In the genomic region with DNA sequence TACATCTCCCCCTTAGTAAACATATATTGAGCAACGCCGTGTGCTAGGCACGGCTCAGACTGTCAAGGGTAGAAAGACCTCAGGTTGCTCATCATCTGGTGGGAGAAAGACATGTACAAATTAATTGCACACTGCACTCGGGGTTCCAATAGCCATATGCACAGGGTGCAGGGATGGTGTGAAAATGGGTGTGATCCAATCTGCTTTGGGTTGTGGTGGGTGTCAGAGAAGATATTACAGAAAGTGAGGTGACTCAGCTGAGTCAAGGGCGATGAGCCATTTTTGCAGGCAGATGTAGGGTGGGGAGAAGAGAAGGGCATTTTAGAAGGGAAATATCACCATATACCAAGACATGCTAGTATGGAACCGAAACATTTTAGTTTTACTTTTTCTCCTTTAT, we compare ENCODE assay signal across 18 mouse cellular contexts. TPM values are rescaled to one million over a fixed set of nuclear protein-coding genes. Genes with fewer than 3 reads are reported as not detected.
"Had no signal": no experiment of that assay in that cellular context is flagged by ENCODE, and none has a peak within 500 bp of the region (broad histone marks: within the 10 kb centered on the region; RNA-seq: fewer than 3 reads in every experiment).

No protein-coding gene starts in this region.

- H3K27ac ChIP-seq: liver, embryonic 14.5 days; lung, embryonic 15.5 days; macrophage; midbrain, embryonic 12.5 days; midbrain, embryonic 15.5 days; neural tube, embryonic 12.5 days had no signal

- H3K4me3 ChIP-seq: lung, embryonic 15.5 days; megakaryocyte, embryonic 14.5 days; midbrain, embryonic 12.5 days; midbrain, embryonic 15.5 days; neural tube, embryonic 12.5 days had no signal

- H3K9ac ChIP-seq: liver, embryonic 14.5 days; lung, embryonic 15.5 days; midbrain, embryonic 12.5 days; midbrain, embryonic 15.5 days; neural tube, embryonic 12.5 days had no signal

- H3K9me3 ChIP-seq: lung, embryonic 15.5 days; megakaryocyte, embryonic 14.5 days; midbrain, embryonic 12.5 days; midbrain, embryonic 15.5 days; neural tube, embryonic 12.5 days had no signal

- H3K36me3 ChIP-seq: lung, embryonic 15.5 days; midbrain, embryonic 12.5 days; midbrain, embryonic 15.5 days; neural tube, embryonic 12.5 days had no signal

- ATAC-seq: lung, postnatal 0 days; midbrain, embryonic 15.5 days had no signal

- H3K27me3 ChIP-seq: lung, embryonic 15.5 days; midbrain, embryonic 12.5 days; midbrain, embryonic 15.5 days; neural tube, embryonic 12.5 days had no signal

- H3K4me2 ChIP-seq: lung, embryonic 15.5 days; midbrain, embryonic 12.5 days; midbrain, embryonic 15.5 days; neural tube, embryonic 12.5 days had no signal

- DNase-seq: lung, adult 2 months; lung, postnatal 14 days; lung, postnatal 36 days; retina, postnatal 1 day; right cerebral cortex, postnatal 25 days; right cerebral cortex, postnatal 4 days; spleen, adult 18-20 months; thymus, adult 18-20 months; thymus, postnatal 14 days; thymus, postnatal 36 days had no signal

- H3K4me1 ChIP-seq: lung, embryonic 15.5 days; midbrain, embryonic 12.5 days; neural tube, embryonic 12.5 days had no signal

RNA-seq across cellular contexts. Expression of a gene that starts 13.9 kb away (rescaled TPM):
- polyA plus RNA-seq: macrophage had no signal

RNA-seq across cellular contexts. Expression of a gene that starts 47.9 kb away (rescaled TPM):
- polyA plus RNA-seq: macrophage had no signal
